Mouse (Mus musculus) hindbrain, embryonic 14.5 days (tissue): ENCODE data around the gene Irf8. TPM values are rescaled to one million over a fixed set of nuclear protein-coding genes. Genes with fewer than 3 reads are reported as not detected.

Experiments used
- ATAC-seq: fragments of 200-750 bp; cut with Nextera tagmentation; 2 replicates; pipeline ENCODE4 v1.8.0; 2017; ENCODE audit warnings: moderate number of reproducible peaks, mild to moderate bottlenecking, moderate TSS enrichment, moderate library complexity; ENCODE audit not compliant: low FRiP score
- DNase-seq: peaks from one replicate; pipeline ENCODE4 v3.0.0-alpha.2; 2015; ENCODE audit warnings: low spot score
- H3K27ac ChIP-seq: fragments of 300-500 bp; sonication (generic); 2 replicates; pipeline ENCODE4 v1.5.1; 2014; ENCODE audit warnings: mild to moderate bottlenecking, moderate library complexity
- H3K27me3 ChIP-seq: fragments of 300-500 bp; sonication (generic); 2 replicates; pipeline ENCODE4 v1.6.1; 2014; ENCODE audit warnings: mild to moderate bottlenecking, low read length, mixed read lengths; ENCODE audit not compliant: control insufficient read depth, insufficient read depth
- H3K36me3 ChIP-seq: fragments of 300-500 bp; sonication (generic); replicated peaks from 2 replicates; pipeline ENCODE4 v1.6.1; 2014; ENCODE audit not compliant: control insufficient read depth, insufficient read depth
- H3K4me1 ChIP-seq: fragments of 300-500 bp; sonication (generic); replicated peaks from 2 replicates; pipeline ENCODE4 v1.6.1; 2014; ENCODE audit warnings: antibody characterized with exemption, low read length, mixed read lengths; ENCODE audit not compliant: control insufficient read depth, insufficient read depth
- H3K4me2 ChIP-seq: fragments of 300-500 bp; sonication (generic); replicated peaks from 2 replicates; pipeline ENCODE4 v1.6.1; 2014; ENCODE audit warnings: mild to moderate bottlenecking, moderate library complexity
- H3K4me3 ChIP-seq: fragments of 300-500 bp; sonication (generic); replicated peaks from 2 replicates; pipeline ENCODE4 v1.5.1; 2014; ENCODE audit warnings: mild to moderate bottlenecking, low read length
- H3K9ac ChIP-seq: fragments of 300-500 bp; sonication (generic); 2 replicates; pipeline ENCODE4 v1.6.1; 2014
- H3K9me3 ChIP-seq: fragments of 300-500 bp; sonication (generic); 2 replicates; pipeline ENCODE4 v1.6.1; 2016; ENCODE audit warnings: low read length; ENCODE audit not compliant: control insufficient read depth
- WGBS: fragments of 180-500 bp; shearing (Covaris S2); extraction: QIAGEN DNeasy Blood & Tissue Kit; methylation state at CpG from one replicate; pipeline ENCODE4 v1.1.7; 2014; 5-methylcytosine and 5-hydroxymethylcytosine counted together
- polyA plus RNA-seq: library from polyadenylated mRNA; unstranded; fragments of >200 nt; fragmentation: Nextera tagmentation; extraction: Ambion mirVana; gene quantifications from 2 replicates; pipeline ENCODE4 v1.2.1, GENCODE M21; 2014

Gene Irf8
- polyA plus RNA-seq, 1 experiment from 2014 or later, result 5.1 TPM

DNA sequence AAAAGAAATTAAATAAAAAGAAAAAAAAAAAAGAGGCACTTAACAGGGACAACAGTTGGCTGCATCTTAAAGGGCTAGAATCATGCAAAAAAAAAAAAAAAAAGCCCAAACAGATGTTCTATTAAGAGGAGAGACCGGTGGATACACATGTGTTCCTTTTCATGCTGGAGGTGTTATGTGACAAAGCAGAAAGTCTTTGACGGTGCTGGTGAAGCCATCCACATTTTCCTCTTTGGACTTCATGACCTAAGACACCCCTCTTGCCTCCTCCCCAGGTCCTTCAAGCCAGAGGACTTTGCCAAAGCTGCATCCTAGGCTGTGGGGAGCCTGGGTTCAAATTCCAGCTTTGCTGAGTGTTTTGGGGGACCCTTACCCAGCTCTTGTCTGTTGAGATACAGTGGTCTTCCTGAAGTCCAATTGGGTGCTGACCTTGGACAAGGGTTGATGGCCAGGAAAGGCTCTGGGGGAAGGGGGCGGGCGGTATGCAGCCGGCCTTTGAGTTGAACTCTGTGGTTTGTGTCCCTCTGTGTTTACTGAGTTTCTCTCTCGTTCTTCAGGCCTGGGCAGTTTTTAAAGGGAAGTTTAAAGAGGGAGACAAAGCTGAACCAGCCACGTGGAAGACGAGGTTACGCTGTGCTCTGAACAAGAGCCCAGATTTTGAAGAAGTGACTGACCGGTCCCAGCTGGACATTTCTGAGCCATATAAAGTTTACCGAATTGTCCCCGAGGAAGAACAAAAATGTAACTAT, 7.2 kb downstream of the Irf8 start:
- Histone ChIP-seq H3K9ac (no peak overlapping the region), H3K4me2 (no peak overlapping the region), H3K4me1 (peaks cover 4% of the 10 kb centered on the region; the same call in 1 of the 2 replicates), H3K36me3 (no peaks in the 10 kb centered on the region), H3K9me3 (no peaks in the 10 kb centered on the region), H3K4me3 (no peak overlapping the region), H3K27ac (no peak overlapping the region), H3K27me3 (no peaks in the 10 kb centered on the region)
- ATAC-seq, result no peak
- WGBS, result 43% methylated on average over 12 of the region's 12 CpGs
- no peak for DNase-seq

DNA sequence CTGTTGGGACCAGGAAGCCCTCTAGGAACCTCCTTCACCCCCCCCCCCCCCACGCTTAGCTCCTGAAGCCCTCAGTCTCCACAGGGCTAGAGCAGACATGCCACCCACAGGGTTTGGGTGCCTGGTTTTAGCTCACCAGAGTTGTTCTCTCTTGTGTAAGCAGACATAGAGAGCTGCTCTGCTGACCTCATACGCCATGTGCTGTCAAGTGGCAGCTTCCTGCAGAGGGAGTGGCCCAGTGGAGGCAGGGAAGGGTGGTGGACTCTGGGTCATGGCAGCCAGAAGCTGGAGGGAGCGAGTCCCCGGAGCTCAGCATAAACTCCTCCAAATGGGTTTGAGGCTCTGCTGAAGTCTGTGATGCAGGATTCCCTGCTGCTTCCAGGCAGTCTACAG, 7.7 kb downstream of the Irf8 start:
- no peak overlapping the region for H3K4me3 ChIP-seq
- H3K9ac ChIP-seq, result no peak overlapping the region
- H3K4me2 ChIP-seq, result no peak overlapping the region
- ATAC-seq, result no peak
- no peaks in the 10 kb centered on the region for H3K9me3 ChIP-seq
- 66% methylated on average over 4 of the region's 4 CpGs for WGBS
- DNase-seq, result no peak
- peaks cover 4% of the 10 kb centered on the region; the same call in 1 of the 2 replicates for H3K4me1 ChIP-seq
- H3K27me3 ChIP-seq, result no peaks in the 10 kb centered on the region
- no peaks in the 10 kb centered on the region for H3K36me3 ChIP-seq
- H3K27ac ChIP-seq, result no peak overlapping the region

GRCm38 (mm10) chr8:120744448-120744847, 8.3 kb downstream of the Irf8 start:
- H3K4me2 ChIP-seq, result no peak overlapping the region

GRCm38 (mm10) chr8:120745226-120745625, 9.1 kb downstream of the Irf8 start:
- Histone ChIP-seq H3K36me3 (no peaks in the 10 kb centered on the region), H3K9ac (no peak overlapping the region), H3K4me2 (no peak overlapping the region), H3K9me3 (no peaks in the 10 kb centered on the region), H3K4me3 (no peak overlapping the region), H3K4me1 (peaks cover 4% of the 10 kb centered on the region; the same call in 1 of the 2 replicates), H3K27ac (no peak overlapping the region), H3K27me3 (no peaks in the 10 kb centered on the region)
- ATAC-seq, result no peak
- WGBS, result 77% methylated on average over 7 of the region's 7 CpGs
- DNase-seq, result no peak

More at GRCm38 (mm10) chr8:120744448-120744847, 8.3 kb downstream of the Irf8 start:
- H3K4me3 ChIP-seq, result no peak overlapping the region
- no peak overlapping the region for H3K9ac ChIP-seq
- H3K9me3 ChIP-seq, result no peaks in the 10 kb centered on the region
- 71% methylated on average over 5 of the region's 5 CpGs for WGBS
- no peaks in the 10 kb centered on the region for H3K27me3 ChIP-seq
- no peak for ATAC-seq
- no peak overlapping the region for H3K27ac ChIP-seq
- H3K4me1 ChIP-seq, result peaks cover 4% of the 10 kb centered on the region; the same call in 1 of the 2 replicates
- DNase-seq, result no peak
- no peaks in the 10 kb centered on the region for H3K36me3 ChIP-seq

GRCm38 (mm10) chr8:120746007-120746701, 10.0 kb downstream of the Irf8 start:
- 75% methylated on average over 18 of the region's 18 CpGs for WGBS
- Histone ChIP-seq H3K9me3 (no peaks in the 10 kb centered on the region), H3K27me3 (no peaks in the 10 kb centered on the region), H3K4me2 (no peak overlapping the region), H3K36me3 (no peaks in the 10 kb centered on the region), H3K4me3 (no peak overlapping the region), H3K27ac (no peak overlapping the region), H3K9ac (no peak overlapping the region), H3K4me1 (no peaks in the 10 kb centered on the region)
- DNase-seq, result no peak
- ATAC-seq, result no peak

DNA sequence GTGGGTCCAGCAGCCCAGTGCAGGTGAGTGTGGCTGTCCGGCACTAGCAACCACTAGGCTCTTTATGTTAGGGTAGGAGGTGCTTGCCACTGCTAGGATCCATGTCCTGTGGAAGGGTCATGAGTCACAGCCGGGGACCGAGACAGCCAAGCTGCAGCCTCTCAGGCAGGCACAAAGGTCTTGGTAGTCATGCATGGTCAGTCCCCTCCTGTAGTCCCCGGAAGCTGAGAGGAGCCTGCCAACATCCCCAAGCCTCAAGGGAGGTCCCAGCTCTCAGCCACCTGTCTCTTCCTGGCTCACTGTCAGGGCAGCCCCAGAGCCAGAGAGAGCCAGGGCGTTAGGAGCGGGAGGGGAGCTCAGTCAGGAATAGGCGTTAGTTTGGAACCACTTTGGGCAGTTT, 11.1 kb downstream of the Irf8 start:
- Histone ChIP-seq H3K36me3 (no peaks in the 10 kb centered on the region), H3K9me3 (no peaks in the 10 kb centered on the region), H3K9ac (no peak overlapping the region), H3K4me1 (no peaks in the 10 kb centered on the region; the same call in 1 of the 2 replicates), H3K4me3 (no peak overlapping the region), H3K4me2 (no peak overlapping the region), H3K27me3 (no peaks in the 10 kb centered on the region), H3K27ac (no peak overlapping the region)
- DNase-seq (no peak), ATAC-seq (no peak)
- WGBS, result 75% methylated on average over 7 of the region's 7 CpGs

GRCm38 (mm10) chr8:120750616-120751015, 14.5 kb downstream of the Irf8 start:
- no peaks in the 10 kb centered on the region; the same call in 1 of the 2 replicates for H3K4me1 ChIP-seq
- ATAC-seq, result no peak
- H3K4me3 ChIP-seq, result no peak overlapping the region
- no peak overlapping the region for H3K27ac ChIP-seq
- no peaks in the 10 kb centered on the region for H3K27me3 ChIP-seq
- no peak overlapping the region for H3K4me2 ChIP-seq
- H3K9ac ChIP-seq, result no peak overlapping the region
- no peak for DNase-seq
- H3K9me3 ChIP-seq, result no peaks in the 10 kb centered on the region
- no peaks in the 10 kb centered on the region for H3K36me3 ChIP-seq
- 73% methylated on average over 9 of the region's 9 CpGs for WGBS

DNA sequence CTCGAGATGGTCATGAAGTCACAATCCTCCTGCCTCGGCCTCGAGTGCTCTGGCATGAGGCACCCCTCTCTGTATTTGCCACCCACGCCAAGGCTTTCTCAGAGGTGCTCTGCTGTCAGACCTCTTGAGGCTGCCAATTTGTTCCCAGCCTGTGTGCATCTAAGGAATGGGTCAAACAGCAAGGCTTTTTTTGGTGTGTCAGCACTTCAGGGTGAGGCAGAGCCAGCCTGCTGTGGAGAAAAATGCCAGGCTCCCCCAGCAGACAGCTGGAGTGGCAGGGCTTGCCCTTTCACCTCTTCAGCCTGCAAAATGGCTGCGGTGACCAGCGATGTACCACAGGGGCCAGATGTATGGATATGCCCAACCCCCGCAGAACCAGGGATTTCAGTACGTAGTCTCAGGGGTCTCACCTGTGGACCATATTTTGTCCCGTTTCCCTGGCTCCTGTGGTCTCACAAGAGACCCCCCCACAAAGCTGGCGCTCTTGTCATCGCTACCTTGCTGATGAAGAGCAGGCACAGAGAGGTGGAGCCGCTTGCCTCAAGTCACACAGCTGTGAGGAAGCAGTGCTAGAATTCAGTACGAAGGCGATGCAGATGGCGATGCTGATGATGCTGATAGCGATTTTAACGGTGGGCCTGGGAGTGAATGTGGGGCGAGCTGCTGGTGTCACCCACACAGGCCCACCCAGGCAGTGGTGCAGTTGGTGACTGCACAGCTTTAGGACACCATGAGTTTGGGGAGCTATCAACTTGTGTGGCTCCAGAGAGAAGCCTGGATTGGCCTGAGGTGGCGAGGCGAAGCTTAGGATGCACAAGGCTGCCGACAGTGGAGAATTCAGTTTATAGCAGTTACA, 15.3 kb downstream of the Irf8 start:
- no peak overlapping the region for H3K9ac ChIP-seq
- ATAC-seq, result no peak
- no peak overlapping the region for H3K4me3 ChIP-seq
- 82% methylated on average over 21 of the region's 21 CpGs for WGBS
- H3K9me3 ChIP-seq, result no peaks in the 10 kb centered on the region
- no peaks in the 10 kb centered on the region for H3K27me3 ChIP-seq
- H3K27ac ChIP-seq, result no peak overlapping the region
- H3K36me3 ChIP-seq, result no peaks in the 10 kb centered on the region
- no peak overlapping the region for H3K4me2 ChIP-seq
- DNase-seq, result no peak
- no peaks in the 10 kb centered on the region; the same call in 1 of the 2 replicates for H3K4me1 ChIP-seq

GRCm38 (mm10) chr8:120752082-120752452, 15.9 kb downstream of the Irf8 start:
- Histone ChIP-seq H3K36me3 (no peaks in the 10 kb centered on the region), H3K27me3 (no peaks in the 10 kb centered on the region), H3K9me3 (no peaks in the 10 kb centered on the region), H3K27ac (no peak overlapping the region), H3K4me1 (no peaks in the 10 kb centered on the region; the same call in 1 of the 2 replicates), H3K4me2 (no peak overlapping the region), H3K9ac (no peak overlapping the region), H3K4me3 (no peak overlapping the region)
- DNase-seq (no peak), ATAC-seq (no peak)
- 35% methylated on average over 12 of the region's 12 CpGs for WGBS
